Mouse (Mus musculus): ENCODE data around the gene Rsph6a.

- TF ChIP-seq SRF (IDR thresholded peaks at IDR 0.05; ENCODE audit: control insufficient read depth, insufficient read length, low read depth) = no peak
- no peak for TF ChIP-seq POLR2A (IDR thresholded peaks at IDR 0.05; ENCODE audit: insufficient read length, low read depth)
- TF ChIP-seq MYOD1 (IDR thresholded peaks at IDR 0.05; ENCODE audit: control insufficient read depth in 1 of 3, insufficient read length in 2 of 3, low read depth in 2 of 3) = no peak
- no peak for TF ChIP-seq TCF12 (IDR thresholded peaks at IDR 0.05; ENCODE audit: insufficient read depth, poor library complexity, severe bottlenecking)
- TF ChIP-seq POLR2AphosphoS2 (IDR thresholded peaks at IDR 0.05; ENCODE audit: insufficient read length, low read depth) = no peak
- TF ChIP-seq E2F4 (IDR thresholded peaks at IDR 0.05; ENCODE audit: insufficient read depth) = no peak
- no peak for TF ChIP-seq MAX (IDR thresholded peaks at IDR 0.05; ENCODE audit: low read depth)
- TF ChIP-seq USF1 (IDR thresholded peaks at IDR 0.05; ENCODE audit: low read depth) = no peak
- TF ChIP-seq CEBPB (IDR thresholded peaks at IDR 0.05; ENCODE audit: insufficient read depth, poor library complexity, severe bottlenecking) = no peak
Observed at GRCm38 (mm10) chr7:19082171-19082570, 27.7 kb downstream of the Rsph6a start.
